Mouse (Mus musculus): ENCODE data around the gene Etfa. TPM values are rescaled to one million over a fixed set of nuclear protein-coding genes. Genes with fewer than 3 reads are reported as not detected.

Etfa gene
- polyA plus RNA-seq, 1 experiment from 2014 or later, result 199 TPM

DNA sequence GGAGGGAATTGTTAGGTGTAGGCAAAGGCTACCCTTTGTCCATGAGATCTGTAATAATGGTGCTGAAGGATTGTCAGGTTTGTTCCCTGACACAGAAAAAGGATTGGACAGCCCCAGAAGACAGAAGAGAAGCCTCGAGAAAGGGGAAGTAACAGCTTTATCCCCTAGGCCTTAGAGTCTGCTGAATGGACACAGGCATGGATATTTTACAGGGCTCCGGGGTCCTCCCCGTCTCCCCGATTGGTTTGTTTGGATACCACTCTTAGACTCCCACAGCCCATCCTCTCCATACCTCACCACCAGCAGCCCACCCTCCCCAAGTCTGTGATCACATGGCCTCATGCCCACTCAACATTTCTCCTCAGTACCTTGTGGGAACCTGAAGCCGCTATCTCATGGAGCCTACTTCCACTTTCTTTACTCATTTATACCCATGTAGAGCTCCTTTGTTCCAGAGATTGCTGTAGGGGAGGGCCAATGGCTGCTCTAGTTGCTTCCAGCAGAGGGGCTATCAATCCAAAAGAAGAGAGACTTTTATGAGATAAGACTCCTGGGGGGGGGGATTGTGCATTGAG is 72.8 kb downstream of the Etfa start:
- no peak overlapping the region for H3K4me2 ChIP-seq
- WGBS, result 75% methylated on average over 5 of the region's 5 CpGs
- ATAC-seq (replicated peaks; ENCODE audit: low FRiP score), result no peak
- H3K4me1 ChIP-seq, result no peaks in the 10 kb centered on the region
- H3K4me3 ChIP-seq (replicated peaks), result no peak overlapping the region
- 0 out of 2 replicates have a peak, but pooled peaks cover 1% of the 10 kb centered on the region for H3K27me3 ChIP-seq
- H3K9me3 ChIP-seq (replicated peaks), result no peaks in the 10 kb centered on the region
- H3K27ac ChIP-seq, result no peak overlapping the region
- no peak overlapping the region for H3K9ac ChIP-seq
- H3K36me3 ChIP-seq, result no peaks in the 10 kb centered on the region

DNA sequence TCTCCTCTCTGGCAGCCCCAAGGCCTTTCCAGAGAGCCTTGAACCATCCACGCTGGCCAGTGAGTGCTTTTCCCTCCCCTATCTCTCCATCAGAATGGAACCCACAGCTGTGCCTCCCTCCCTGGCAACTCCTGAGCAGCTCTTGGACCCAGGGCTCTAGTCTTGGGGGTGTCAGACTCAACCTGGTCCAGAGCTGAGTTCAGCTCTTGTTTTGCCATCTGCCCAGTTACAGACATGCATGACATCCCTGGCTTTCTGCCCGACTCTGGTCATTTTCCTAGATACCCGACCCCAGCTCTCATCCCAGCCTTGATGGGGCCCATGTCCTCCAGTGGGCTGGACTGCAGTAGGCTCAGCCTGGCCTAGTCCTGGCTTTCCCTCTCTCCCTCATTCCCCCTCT is 73.6 kb downstream of the Etfa start:
- H3K27ac ChIP-seq, result no peak overlapping the region
- no peak for ATAC-seq (replicated peaks; ENCODE audit: low FRiP score)
- H3K4me1 ChIP-seq, result no peaks in the 10 kb centered on the region
- H3K27me3 ChIP-seq, result no peaks in the 10 kb centered on the region
- no peaks in the 10 kb centered on the region for H3K9me3 ChIP-seq (replicated peaks)
- no peaks in the 10 kb centered on the region for H3K36me3 ChIP-seq
- 32% methylated on average over 3 of the region's 3 CpGs for WGBS
- H3K4me3 ChIP-seq (replicated peaks), result no peak overlapping the region
- no peak overlapping the region for H3K9ac ChIP-seq
- H3K4me2 ChIP-seq, result no peak overlapping the region

DNA sequence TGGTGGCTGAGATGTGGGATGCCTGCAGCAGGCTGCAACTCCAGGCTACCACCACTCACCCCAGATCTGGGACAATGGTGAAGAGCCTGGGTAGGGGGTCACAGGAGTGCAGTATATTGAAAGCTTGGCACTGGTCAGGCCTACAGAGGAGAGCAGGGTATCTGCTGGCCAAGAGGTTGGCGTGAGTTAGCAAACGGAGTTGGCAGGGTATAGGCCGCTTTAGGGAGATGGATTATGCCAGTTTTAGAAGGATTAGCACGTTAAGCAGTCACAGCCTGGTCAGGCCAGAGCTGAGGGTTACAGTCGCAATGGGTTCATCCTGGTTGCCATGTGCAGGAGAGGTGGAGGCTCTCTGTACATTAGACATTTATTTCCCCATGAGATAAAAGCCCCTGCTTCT is 78.2 kb downstream of the Etfa start:
- Histone ChIP-seq H3K27ac (no peak overlapping the region), H3K4me2 (no peak overlapping the region), H3K9me3 (replicated peaks) (no peaks in the 10 kb centered on the region), H3K4me1 (peaks cover 12% of the 10 kb centered on the region), H3K4me3 (replicated peaks) (no peak overlapping the region), H3K9ac (no peak overlapping the region), H3K27me3 (peaks cover 18% of the 10 kb centered on the region), H3K36me3 (no peaks in the 10 kb centered on the region)
- 87% methylated on average over 5 of the region's 5 CpGs for WGBS
- ATAC-seq (replicated peaks; ENCODE audit: low FRiP score), result no peak

DNA sequence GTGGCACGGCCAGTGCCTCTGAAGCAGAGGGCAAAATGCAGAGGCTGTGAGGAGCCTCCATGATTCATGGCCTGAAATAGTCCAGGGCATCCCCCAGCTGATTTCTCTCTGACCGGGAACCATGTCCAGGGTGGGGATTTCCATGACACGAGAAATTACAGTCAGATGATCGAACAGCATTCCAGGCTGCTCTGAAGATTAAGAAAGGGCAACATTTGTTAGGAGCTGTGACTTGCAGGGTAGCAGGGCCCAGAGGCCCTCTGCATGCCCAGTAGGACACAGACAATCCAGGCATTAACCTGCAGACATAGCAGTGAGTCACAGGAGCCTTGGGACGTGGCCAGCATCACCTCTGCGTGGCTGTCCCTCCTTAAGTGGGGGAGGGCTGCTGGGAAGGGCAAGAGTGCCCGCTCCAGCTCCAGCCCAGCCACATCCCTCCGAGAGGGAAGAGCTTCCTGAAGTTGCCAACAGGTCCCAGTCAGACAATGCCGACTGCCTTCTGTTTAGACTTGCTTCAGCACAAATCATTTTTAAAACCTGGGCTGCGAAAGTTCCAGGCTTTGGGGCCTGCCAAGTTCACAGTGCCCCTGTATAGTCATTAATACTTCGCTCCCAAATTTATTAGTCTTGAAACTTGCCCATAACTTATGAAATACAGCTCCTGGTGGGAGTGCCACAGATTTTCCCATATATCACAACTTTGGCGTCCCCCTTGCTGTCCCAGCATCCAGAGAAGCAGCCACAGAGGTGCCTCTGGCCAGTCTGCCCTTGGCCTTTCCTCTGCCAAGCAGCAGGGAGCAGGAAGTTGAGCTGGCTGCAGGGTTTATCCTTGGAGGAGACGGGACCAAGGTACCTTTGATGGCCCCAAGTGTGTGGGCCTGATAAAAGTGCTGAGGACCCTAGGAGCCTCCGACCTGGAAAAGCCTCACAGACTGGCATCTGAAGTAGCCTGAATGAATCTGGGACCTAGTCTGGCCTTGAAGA is 79.4 kb downstream of the Etfa start:
- Histone ChIP-seq H3K4me2 (no peak overlapping the region), H3K9me3 (replicated peaks) (no peaks in the 10 kb centered on the region), H3K36me3 (no peaks in the 10 kb centered on the region), H3K27ac (no peak overlapping the region), H3K4me3 (replicated peaks) (no peak overlapping the region), H3K27me3 (peaks cover 18% of the 10 kb centered on the region), H3K9ac (no peak overlapping the region), H3K4me1 (peaks cover 12% of the 10 kb centered on the region)
- no peak for ATAC-seq (replicated peaks; ENCODE audit: low FRiP score)
- 39% methylated on average over 14 of the region's 14 CpGs for WGBS

DNA sequence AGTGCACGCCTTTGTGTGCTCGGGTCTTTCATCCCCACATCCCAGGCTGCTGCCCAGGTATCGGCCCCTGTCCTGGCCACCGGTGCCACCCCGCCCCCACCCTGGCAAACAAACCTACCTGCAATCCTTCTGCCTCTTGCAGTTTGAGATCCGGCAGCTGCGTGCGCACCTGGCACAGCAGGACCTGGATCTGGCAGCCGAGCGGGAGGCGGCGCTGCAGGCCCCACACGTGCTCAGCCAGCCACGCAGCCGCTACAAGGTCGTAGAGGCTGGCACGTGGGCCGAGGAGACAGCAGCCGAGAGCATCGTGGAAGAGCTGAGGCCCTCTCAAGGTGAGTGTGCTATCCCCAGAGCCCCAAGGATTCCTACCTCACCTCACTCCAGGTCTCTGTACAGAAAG is 81.9 kb downstream of the Etfa start:
- H3K9ac ChIP-seq, result no peak overlapping the region
- no peak for ATAC-seq (replicated peaks; ENCODE audit: low FRiP score)
- H3K4me2 ChIP-seq, result peak overlapping the region; percentile 44
- H3K4me1 ChIP-seq, result peaks cover 12% of the 10 kb centered on the region
- 17% methylated on average over 20 of the region's 20 CpGs for WGBS
- 0 out of 2 replicates have a peak overlapping the region, but pooled peaks have one; percentile 1 for H3K4me3 ChIP-seq (replicated peaks)
- no peaks in the 10 kb centered on the region for H3K36me3 ChIP-seq
- H3K27ac ChIP-seq, result no peak overlapping the region
- no peaks in the 10 kb centered on the region for H3K9me3 ChIP-seq (replicated peaks)
- H3K27me3 ChIP-seq, result peaks cover 18% of the 10 kb centered on the region

DNA sequence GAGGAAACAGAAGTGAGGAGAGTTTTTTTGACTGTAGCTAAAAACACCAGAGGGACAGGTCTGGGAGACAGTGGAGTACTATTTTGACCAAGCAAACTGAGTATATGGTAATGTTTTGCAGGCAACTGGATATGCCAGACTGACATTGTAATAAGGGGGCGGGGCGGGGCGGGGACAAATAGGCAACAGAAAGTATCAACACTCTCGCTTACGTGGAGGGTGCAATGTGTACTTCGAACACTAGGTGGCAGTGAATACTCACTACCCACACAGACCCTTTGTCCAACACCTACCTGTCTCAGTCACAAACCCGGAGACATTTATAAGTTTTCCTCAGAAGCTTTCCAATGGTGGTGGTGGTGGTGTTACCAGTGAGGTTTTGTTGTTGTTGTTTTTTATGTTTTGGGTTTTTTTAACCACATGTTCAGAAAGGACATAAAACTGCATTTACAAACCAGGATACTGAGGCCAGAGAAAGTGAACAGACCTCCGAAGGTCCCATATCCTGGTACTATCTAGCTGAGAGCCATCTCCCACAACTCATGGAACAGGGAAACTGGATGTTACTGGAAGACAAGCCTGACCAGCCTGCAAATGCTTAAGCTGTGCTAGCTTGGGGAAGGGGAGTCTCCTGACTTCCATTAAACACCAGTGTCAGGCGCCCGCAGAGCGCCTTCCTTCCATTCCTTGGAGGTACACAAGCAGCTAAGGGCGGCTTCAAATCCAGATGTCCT is 82.6 kb downstream of the Etfa start:
- Histone ChIP-seq H3K4me2 (peak overlapping the region; percentile 44), H3K9me3 (replicated peaks) (no peaks in the 10 kb centered on the region), H3K4me1 (peaks cover 12% of the 10 kb centered on the region), H3K36me3 (no peaks in the 10 kb centered on the region), H3K27me3 (peaks cover 18% of the 10 kb centered on the region), H3K9ac (no peak overlapping the region), H3K27ac (no peak overlapping the region), H3K4me3 (replicated peaks) (0 out of 2 replicates have a peak overlapping the region, but pooled peaks have one; percentile 1)
- 33% methylated on average over 12 of the region's 12 CpGs for WGBS
- peak; percentile 75 for ATAC-seq (replicated peaks; ENCODE audit: low FRiP score)

DNA sequence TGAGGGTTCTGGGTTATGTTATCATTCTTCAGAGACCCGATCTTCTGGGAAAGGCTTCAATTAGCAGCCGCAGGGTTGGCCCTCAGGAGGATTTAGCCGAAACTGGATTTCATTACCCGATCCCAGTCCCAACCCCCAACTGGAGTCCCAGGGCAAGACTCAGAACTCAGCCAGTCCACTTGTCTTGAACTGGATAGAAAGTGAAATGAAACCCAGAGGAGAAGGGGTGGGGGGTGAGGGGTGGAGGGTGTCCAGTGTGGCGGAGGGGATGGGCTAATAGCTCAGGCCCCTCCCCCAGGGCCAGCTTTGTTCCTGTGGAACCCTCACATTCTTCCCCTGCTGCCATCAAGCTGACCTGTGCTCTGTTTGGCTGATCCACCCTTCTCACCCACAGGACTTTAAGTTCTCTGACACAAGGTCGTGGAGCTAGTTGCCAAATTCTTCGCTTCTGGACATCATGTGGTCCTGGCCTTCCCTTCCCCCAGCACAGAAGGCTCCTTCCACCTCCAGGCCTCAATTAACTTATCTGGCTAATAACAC is 86.7 kb downstream of the Etfa start:
- Histone ChIP-seq H3K4me3 (replicated peaks) (no peak overlapping the region), H3K9ac (no peak overlapping the region), H3K9me3 (replicated peaks) (no peaks in the 10 kb centered on the region), H3K36me3 (no peaks in the 10 kb centered on the region), H3K27me3 (peaks cover 8% of the 10 kb centered on the region; the same call in 1 of the 2 replicates), H3K4me2 (no peak overlapping the region), H3K27ac (no peak overlapping the region), H3K4me1 (peaks cover 8% of the 10 kb centered on the region)
- 67% methylated on average over 7 of the region's 7 CpGs for WGBS
- ATAC-seq (replicated peaks; ENCODE audit: low FRiP score), result no peak

DNA sequence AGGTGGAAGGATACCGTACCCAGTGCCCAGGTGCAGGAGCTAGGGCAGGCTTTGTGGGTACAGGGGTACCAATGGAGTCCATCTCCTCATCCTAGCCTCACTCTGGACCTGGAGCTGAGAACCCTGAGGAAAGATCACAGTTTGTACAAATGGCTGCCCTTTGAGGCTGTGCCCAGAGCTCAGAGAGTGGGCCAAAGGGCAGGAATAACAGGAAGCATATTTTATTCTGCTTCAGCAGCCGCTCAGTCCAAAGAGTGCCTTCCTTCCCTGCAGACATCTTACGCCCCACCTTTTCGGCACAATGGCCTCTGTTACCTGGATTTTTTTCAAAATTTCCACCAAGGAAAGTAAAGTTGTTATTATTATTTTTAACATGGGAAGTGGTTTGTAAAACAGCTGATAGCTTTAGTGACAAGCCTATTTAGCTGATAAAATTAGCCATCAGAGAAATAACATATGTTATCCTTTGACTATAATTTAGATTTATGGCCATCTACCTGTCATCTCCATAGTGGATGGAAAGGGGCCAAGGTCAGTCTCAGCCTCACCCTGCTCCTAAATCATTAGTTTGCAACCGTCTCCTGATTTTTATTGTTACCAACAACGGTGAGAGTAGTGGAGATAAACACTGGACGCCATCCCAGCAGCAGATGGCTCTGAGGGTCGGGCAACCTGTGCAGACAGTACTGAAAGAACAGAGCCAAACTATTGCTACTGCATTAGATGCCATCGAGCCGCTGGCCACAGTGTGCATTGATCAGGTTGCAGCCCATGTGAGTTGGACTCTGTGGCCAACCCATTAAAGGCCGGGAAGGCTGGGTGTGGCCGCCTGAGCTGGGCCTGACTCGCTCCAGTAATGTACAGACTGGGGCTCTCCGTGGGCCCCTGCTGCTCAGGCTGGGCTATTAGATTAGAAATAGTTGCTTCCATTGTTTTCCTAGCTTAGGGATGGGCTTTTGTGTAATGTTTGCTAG is 88.3 kb downstream of the Etfa start:
- no peaks in the 10 kb centered on the region for H3K36me3 ChIP-seq
- no peaks in the 10 kb centered on the region for H3K9me3 ChIP-seq (replicated peaks)
- ATAC-seq (replicated peaks; ENCODE audit: low FRiP score), result no peak
- no peak overlapping the region for H3K9ac ChIP-seq
- no peaks in the 10 kb centered on the region for H3K27me3 ChIP-seq
- H3K4me1 ChIP-seq, result no peaks in the 10 kb centered on the region
- WGBS, result 56% methylated on average over 14 of the region's 14 CpGs
- H3K4me3 ChIP-seq (replicated peaks), result no peak overlapping the region
- no peak overlapping the region for H3K27ac ChIP-seq
- no peak overlapping the region for H3K4me2 ChIP-seq

DNA sequence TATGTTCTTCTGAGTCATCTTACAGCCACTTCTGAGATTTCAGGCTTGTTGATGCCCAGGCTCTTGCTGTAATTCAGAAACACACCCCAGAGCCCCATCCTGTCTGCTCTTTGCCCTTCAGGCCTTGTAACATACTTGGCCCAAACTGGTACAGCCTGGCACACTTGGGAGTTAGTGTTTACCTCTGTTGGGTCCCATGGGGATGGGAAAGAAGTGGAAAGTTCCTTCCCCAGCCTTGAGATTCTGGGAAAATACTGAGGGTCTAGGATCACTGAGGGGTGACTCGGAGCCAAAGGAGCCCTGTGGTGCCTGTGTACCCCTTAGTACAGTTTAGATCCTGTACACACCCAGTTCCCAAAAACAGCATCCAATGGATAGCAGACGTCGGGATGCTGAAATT is 90.3 kb downstream of the Etfa start:
- Histone ChIP-seq H3K4me2 (no peak overlapping the region), H3K4me1 (no peaks in the 10 kb centered on the region), H3K27me3 (no peaks in the 10 kb centered on the region), H3K36me3 (no peaks in the 10 kb centered on the region), H3K9ac (no peak overlapping the region), H3K4me3 (replicated peaks) (no peak overlapping the region), H3K9me3 (replicated peaks) (no peaks in the 10 kb centered on the region), H3K27ac (no peak overlapping the region)
- 92% methylated on average over 3 of the region's 3 CpGs for WGBS
- ATAC-seq (replicated peaks; ENCODE audit: low FRiP score), result no peak

DNA sequence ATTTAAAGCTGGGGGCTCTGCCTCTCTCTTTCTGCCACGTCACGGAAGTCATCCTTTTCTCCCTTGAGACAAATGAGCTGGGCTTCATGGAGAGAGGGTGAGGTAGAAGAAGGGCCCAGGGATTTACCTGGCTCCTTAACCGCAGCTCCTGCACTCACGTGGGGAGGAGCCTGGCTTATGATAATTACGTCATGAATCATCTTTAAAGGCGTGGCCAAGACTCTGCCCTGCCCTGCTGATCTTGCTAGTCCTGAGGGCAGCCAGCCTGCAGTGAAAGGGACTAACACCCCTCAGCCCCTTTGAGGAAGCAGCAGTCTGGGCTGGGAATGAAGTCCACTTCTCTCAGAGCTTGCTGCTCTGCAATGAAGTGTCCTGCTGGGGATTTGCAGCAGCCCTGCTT is 100.9 kb downstream of the Etfa start:
- 50% methylated on average over 6 of the region's 6 CpGs for WGBS
- ATAC-seq (replicated peaks; ENCODE audit: low FRiP score), result no peak

DNA sequence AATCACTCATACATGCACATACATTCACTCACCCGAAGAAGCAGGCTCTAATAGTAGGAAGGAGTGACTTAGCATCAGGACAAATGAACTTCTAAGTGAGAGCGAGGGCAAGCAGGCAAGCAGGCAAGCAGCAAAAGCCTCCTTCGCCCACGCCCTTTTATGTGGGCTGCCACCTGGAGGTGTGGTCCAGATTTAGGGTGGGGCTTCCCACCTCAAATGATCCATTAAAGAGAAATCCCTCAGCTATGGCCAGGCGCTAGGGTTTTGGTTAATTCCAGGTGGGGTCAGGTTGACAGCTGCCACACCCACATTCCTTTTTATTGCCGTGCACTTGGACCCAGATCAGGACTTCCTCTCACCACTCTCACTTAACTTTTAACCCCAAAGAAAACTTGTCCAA is 101.6 kb downstream of the Etfa start:
- ATAC-seq (replicated peaks; ENCODE audit: low FRiP score), result no peak
- 39% methylated on average over 6 of the region's 6 CpGs for WGBS
- H3K4me3 ChIP-seq (replicated peaks), result no peak overlapping the region

More for the DNA sequence above, 100.9 kb downstream of the Etfa start:
- H3K27ac ChIP-seq, result no peak overlapping the region
- no peak overlapping the region for H3K4me3 ChIP-seq (replicated peaks)
- peaks cover 36% of the 10 kb centered on the region for H3K4me1 ChIP-seq
- H3K36me3 ChIP-seq, result no peaks in the 10 kb centered on the region
- no peaks in the 10 kb centered on the region for H3K9me3 ChIP-seq (replicated peaks)
- no peak overlapping the region for H3K9ac ChIP-seq
- H3K27me3 ChIP-seq, result peaks cover 5% of the 10 kb centered on the region; the same call in 1 of the 2 replicates
- no peak overlapping the region for H3K4me2 ChIP-seq

More for the DNA sequence above, 101.6 kb downstream of the Etfa start:
- Histone ChIP-seq H3K27me3 (peaks cover 5% of the 10 kb centered on the region; the same call in 1 of the 2 replicates), H3K36me3 (no peaks in the 10 kb centered on the region), H3K4me1 (peaks cover 40% of the 10 kb centered on the region), H3K9me3 (replicated peaks) (no peaks in the 10 kb centered on the region), H3K27ac (no peak overlapping the region), H3K4me2 (no peak overlapping the region), H3K9ac (no peak overlapping the region)
